Mouse (Mus musculus) limb, embryonic 12.5 days (tissue): ENCODE data around the gene Adam1b. TPM values are rescaled to one million over a fixed set of nuclear protein-coding genes. Genes with fewer than 3 reads are reported as not detected.

ENCODE experiments used
- ATAC-seq: fragments of 200-750 bp; cut with Nextera tagmentation; 2 replicates; pipeline ENCODE4 v1.8.0; 2017; ENCODE audit warnings: low read depth, moderate TSS enrichment; ENCODE audit not compliant: insufficient number of reproducible peaks, insufficient read depth, low FRiP score, low TSS enrichment
- H3K27ac ChIP-seq: fragments of 300-500 bp; sonication (generic); 2 replicates; pipeline ENCODE4 v1.5.1; 2016; ENCODE audit warnings: mild to moderate bottlenecking, moderate library complexity
- H3K27me3 ChIP-seq: fragments of 300-500 bp; sonication (generic); 2 replicates; pipeline ENCODE4 v1.6.1; 2016; ENCODE audit warnings: mild to moderate bottlenecking, moderate library complexity
- H3K36me3 ChIP-seq: fragments of 300-500 bp; sonication (generic); 2 replicates; pipeline ENCODE4 v1.6.1; 2016; ENCODE audit warnings: mild to moderate bottlenecking, moderate library complexity
- H3K4me1 ChIP-seq: fragments of 300-500 bp; sonication (generic); replicated peaks from 2 replicates; pipeline ENCODE4 v1.6.1; 2016
- H3K4me2 ChIP-seq: fragments of 300-500 bp; sonication (generic); 2 replicates; pipeline ENCODE4 v1.6.1; 2016; ENCODE audit warnings: mild to moderate bottlenecking, moderate library complexity
- H3K4me3 ChIP-seq: fragments of 300-500 bp; sonication (generic); replicated peaks from 2 replicates; pipeline ENCODE4 v1.5.1; 2016; ENCODE audit warnings: mild to moderate bottlenecking
- H3K9ac ChIP-seq: fragments of 300-500 bp; sonication (generic); replicated peaks from 2 replicates; pipeline ENCODE4 v1.6.1; 2016; ENCODE audit warnings: mild to moderate bottlenecking, moderate library complexity
- H3K9me3 ChIP-seq: fragments of 300-500 bp; sonication (generic); 2 replicates; pipeline ENCODE4 v1.6.1; 2016; ENCODE audit warnings: mild to moderate bottlenecking, moderate library complexity
- WGBS: fragments of 180-500 bp; shearing (Covaris S2); methylation state at CpG from one replicate; pipeline ENCODE4 v1.1.7; 2016; 5-methylcytosine and 5-hydroxymethylcytosine counted together
- polyA plus RNA-seq: library from polyadenylated mRNA; unstranded; fragments of >200 nt; fragmentation: Nextera tagmentation; extraction: Ambion mirVana; gene quantifications from 2 replicates; pipeline ENCODE4 v1.2.1, GENCODE M21; 2016

Gene Adam1b
- polyA plus RNA-seq, 1 experiment from 2014 or later: 0.06 TPM

DNA sequence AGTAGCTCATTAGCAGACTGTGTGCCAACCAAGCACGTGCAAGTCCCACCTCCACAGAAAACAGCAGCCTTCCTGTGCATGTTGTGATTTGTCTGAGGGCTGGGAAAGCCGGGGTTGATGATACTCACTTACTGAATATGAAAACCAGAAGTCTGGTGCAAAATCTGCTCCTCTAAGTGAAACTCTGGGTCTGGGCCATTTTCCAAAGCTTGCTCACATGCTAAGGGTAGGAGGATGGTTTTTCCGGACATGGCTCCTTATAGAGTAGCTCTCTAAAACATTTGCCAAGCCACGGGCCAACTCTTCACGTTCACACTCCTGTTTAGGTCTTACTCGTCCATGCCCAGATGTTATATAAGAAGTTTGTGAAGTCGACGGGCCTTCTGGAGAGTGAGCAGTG lies 9.9 kb downstream of the Adam1b start:
- Histone ChIP-seq H3K27ac (no peak overlapping the region), H3K36me3 (no peaks in the 10 kb centered on the region), H3K4me2 (no peak overlapping the region), H3K4me3 (no peak overlapping the region), H3K4me1 (no peaks in the 10 kb centered on the region), H3K9ac (no peak overlapping the region), H3K9me3 (no peaks in the 10 kb centered on the region), H3K27me3 (no peaks in the 10 kb centered on the region)
- ATAC-seq: no peak
- 72% methylated on average over 8 of the region's 8 CpGs for WGBS

- Histone ChIP-seq H3K4me3 (no peak overlapping the region), H3K9ac (no peak overlapping the region), H3K9me3 (no peaks in the 10 kb centered on the region), H3K36me3 (no peaks in the 10 kb centered on the region), H3K27ac (no peak overlapping the region), H3K4me2 (no peak overlapping the region), H3K4me1 (no peaks in the 10 kb centered on the region), H3K27me3 (no peaks in the 10 kb centered on the region)
- no peak for ATAC-seq
- 87% methylated on average over 5 of the region's 5 CpGs for WGBS
Measured at GRCm38 (mm10) chr5:121484801-121485200, 18.4 kb downstream of the Adam1b start.

DNA sequence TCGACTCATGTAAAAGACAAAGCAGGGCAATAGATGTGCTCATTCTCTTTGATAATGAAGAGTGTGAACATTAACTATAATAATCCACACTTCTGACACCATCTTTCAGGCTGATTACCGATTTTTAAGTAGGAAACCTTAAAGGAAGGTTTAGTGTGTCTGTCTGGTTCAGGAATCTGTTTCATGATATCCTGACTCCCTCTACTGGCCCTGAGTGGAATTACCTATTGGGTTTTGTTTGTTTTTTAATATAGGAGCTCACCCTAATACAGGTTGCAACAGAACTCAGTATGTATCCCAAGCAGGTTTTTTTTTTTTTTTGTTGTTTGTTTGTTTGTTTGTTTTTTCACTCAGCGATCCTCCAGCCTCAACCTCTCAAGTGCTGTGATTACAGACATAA lies 25.6 kb downstream of the Adam1b start:
- Histone ChIP-seq H3K4me2 (no peak overlapping the region), H3K36me3 (no peaks in the 10 kb centered on the region), H3K9ac (no peak overlapping the region), H3K27ac (no peak overlapping the region), H3K4me3 (no peak overlapping the region), H3K27me3 (no peaks in the 10 kb centered on the region), H3K4me1 (no peaks in the 10 kb centered on the region), H3K9me3 (no peaks in the 10 kb centered on the region)
- peak; percentile 20; the same call in 1 of the 2 replicates for ATAC-seq
- WGBS: 43% methylated on average over 3 of the region's 3 CpGs

- Histone ChIP-seq H3K4me2 (no peak overlapping the region), H3K36me3 (no peaks in the 10 kb centered on the region), H3K27me3 (no peaks in the 10 kb centered on the region), H3K27ac (no peak overlapping the region), H3K4me3 (no peak overlapping the region), H3K4me1 (no peaks in the 10 kb centered on the region), H3K9me3 (no peaks in the 10 kb centered on the region), H3K9ac (no peak overlapping the region)
- 81% methylated on average over 1 of the region's 1 CpGs for WGBS
- no peak for ATAC-seq
Measured at GRCm38 (mm10) chr5:121476040-121476439, 27.2 kb downstream of the Adam1b start.

DNA sequence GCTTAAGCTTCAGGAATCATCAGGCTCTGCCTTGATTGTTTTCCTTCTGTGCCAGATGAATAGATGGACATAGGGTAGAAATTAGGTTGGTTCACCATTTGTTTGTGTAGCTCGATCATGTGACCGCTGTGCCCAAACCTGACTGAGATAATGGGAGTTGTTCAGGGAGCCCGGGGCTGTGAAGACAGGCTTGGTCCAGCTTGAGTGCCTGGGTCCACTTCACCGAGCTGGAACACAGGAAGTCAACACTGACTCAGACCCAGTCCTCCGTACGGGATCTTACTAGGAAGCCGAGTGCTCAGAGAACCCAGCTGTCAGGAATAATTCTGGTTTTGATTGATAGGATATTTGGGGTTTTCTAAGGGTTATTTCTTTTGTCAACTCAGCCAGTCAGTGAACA lies 28.6 kb downstream of the Adam1b start:
- Histone ChIP-seq H3K4me1 (no peaks in the 10 kb centered on the region), H3K9me3 (no peaks in the 10 kb centered on the region), H3K27ac (no peak overlapping the region), H3K9ac (no peak overlapping the region), H3K4me2 (no peak overlapping the region), H3K4me3 (no peak overlapping the region), H3K36me3 (no peaks in the 10 kb centered on the region), H3K27me3 (no peaks in the 10 kb centered on the region)
- WGBS: 77% methylated on average over 7 of the region's 7 CpGs
- no peak for ATAC-seq

- H3K9ac ChIP-seq: no peak overlapping the region
- no peaks in the 10 kb centered on the region for H3K36me3 ChIP-seq
- ATAC-seq: no peak
- H3K4me2 ChIP-seq: no peak overlapping the region
- no peaks in the 10 kb centered on the region for H3K9me3 ChIP-seq
- 84% methylated on average over 2 of the region's 2 CpGs for WGBS
- no peak overlapping the region for H3K4me3 ChIP-seq
- no peaks in the 10 kb centered on the region for H3K4me1 ChIP-seq
- H3K27ac ChIP-seq: no peak overlapping the region
- no peaks in the 10 kb centered on the region for H3K27me3 ChIP-seq
Measured at GRCm38 (mm10) chr5:121472411-121472810, 30.8 kb downstream of the Adam1b start.

GRCm38 (mm10) chr5:121469566-121469965 lies 33.7 kb downstream of the Adam1b start:
- no peak for ATAC-seq
- WGBS: 16% methylated on average over 3 of the region's 3 CpGs

DNA sequence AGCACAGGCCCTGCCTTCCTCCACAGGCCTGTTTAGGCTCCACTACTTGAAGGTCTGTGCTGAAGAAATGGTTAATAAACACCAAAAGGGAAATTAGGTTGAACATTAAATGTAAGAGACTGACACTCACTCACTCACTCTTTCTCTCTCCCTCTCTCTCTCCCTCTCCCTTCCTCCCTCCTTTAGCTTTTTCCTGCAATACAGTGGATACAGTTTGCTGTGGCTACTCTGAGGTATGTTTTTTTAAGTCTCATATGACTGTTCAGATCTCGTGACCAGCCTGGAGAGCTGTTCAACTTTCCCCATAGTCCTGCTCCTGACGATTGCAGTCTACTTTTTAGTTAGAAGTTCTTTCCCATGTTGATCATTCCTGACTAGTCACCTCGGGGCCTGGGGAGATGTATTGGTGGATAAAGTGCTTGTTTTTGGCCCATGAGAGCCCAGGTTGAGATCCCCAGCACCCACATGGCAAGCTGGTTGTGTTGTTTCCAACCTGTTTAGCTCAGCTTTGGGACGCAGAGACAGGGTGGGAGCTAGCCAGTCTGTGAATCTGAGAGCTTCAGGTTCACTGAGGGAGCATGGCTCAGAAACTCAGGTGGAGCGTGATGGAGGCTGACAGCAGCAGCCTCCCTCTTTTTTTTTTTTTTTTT lies 39.5 kb downstream of the Adam1b start:
- no peak for ATAC-seq
- Histone ChIP-seq H3K27me3 (no peaks in the 10 kb centered on the region), H3K9ac (no peak overlapping the region), H3K36me3 (no peaks in the 10 kb centered on the region), H3K4me1 (no peaks in the 10 kb centered on the region), H3K9me3 (no peaks in the 10 kb centered on the region), H3K4me2 (no peak overlapping the region), H3K4me3 (no peak overlapping the region), H3K27ac (peak overlapping the region; percentile 50; the same call in 1 of the 2 replicates)
- 69% methylated on average over 5 of the region's 5 CpGs for WGBS

More at GRCm38 (mm10) chr5:121469566-121469965, 33.7 kb downstream of the Adam1b start:
- H3K9ac ChIP-seq: no peak overlapping the region
- no peaks in the 10 kb centered on the region for H3K36me3 ChIP-seq
- H3K9me3 ChIP-seq: no peaks in the 10 kb centered on the region
- no peak overlapping the region for H3K4me3 ChIP-seq
- H3K4me1 ChIP-seq: no peaks in the 10 kb centered on the region
- no peak overlapping the region for H3K4me2 ChIP-seq
- H3K27me3 ChIP-seq: no peaks in the 10 kb centered on the region
- H3K27ac ChIP-seq: no peak overlapping the region

- Histone ChIP-seq H3K4me3 (no peak overlapping the region), H3K4me2 (no peak overlapping the region), H3K27me3 (no peaks in the 10 kb centered on the region), H3K27ac (no peak overlapping the region), H3K36me3 (no peaks in the 10 kb centered on the region), H3K9ac (no peak overlapping the region), H3K4me1 (no peaks in the 10 kb centered on the region), H3K9me3 (no peaks in the 10 kb centered on the region)
- ATAC-seq: no peak
- WGBS: 42% methylated on average over 5 of the region's 5 CpGs
Measured at GRCm38 (mm10) chr5:121462967-121463366, 40.3 kb downstream of the Adam1b start.

DNA sequence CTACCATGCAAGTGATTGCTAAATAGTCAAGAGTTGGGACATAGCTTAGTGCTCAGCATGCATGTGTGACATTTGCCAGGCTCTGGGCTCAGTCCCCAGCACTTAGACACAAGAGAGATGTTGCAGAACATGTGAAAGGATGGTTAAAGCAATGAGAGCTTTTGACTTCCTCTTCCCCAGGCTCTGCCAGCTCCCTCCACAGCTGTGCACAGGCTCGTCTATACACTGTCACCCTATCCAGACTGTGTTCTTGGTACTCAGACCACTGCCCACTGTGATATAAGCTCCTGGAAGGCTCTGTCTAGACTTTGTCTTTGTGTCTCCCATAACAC lies 41.1 kb downstream of the Adam1b start:
- ATAC-seq: no peak
- no peak overlapping the region for H3K4me3 ChIP-seq
- 31% methylated on average over 1 of the region's 1 CpGs for WGBS
- no peaks in the 10 kb centered on the region for H3K27me3 ChIP-seq
- no peaks in the 10 kb centered on the region for H3K4me1 ChIP-seq
- H3K36me3 ChIP-seq: no peaks in the 10 kb centered on the region
- no peak overlapping the region for H3K4me2 ChIP-seq
- H3K9me3 ChIP-seq: no peaks in the 10 kb centered on the region
- no peak overlapping the region for H3K9ac ChIP-seq
- H3K27ac ChIP-seq: no peak overlapping the region

GRCm38 (mm10) chr5:121461339-121462170 lies 41.7 kb downstream of the Adam1b start:
- Histone ChIP-seq H3K27me3 (no peaks in the 10 kb centered on the region), H3K4me2 (no peak overlapping the region), H3K36me3 (no peaks in the 10 kb centered on the region), H3K9ac (no peak overlapping the region), H3K27ac (no peak overlapping the region), H3K4me3 (no peak overlapping the region), H3K4me1 (no peaks in the 10 kb centered on the region), H3K9me3 (no peaks in the 10 kb centered on the region)
- 73% methylated on average over 4 of the region's 4 CpGs for WGBS
- ATAC-seq: no peak
